Mouse (Mus musculus): ENCODE measurements at regions not wholly inside any gene's neighbourhood (a gene's known extent, or its start where the extent isn't known, plus 50 kb on each side); places are given as distances from the start of the nearest gene placed in this dataset.

GRCm38 (mm10) chr8:39833251-39833650 lies 841.6 kb upstream of the Adam24 start:
- ATAC-seq (ENCODE audit: low read depth): no peak
- Histone ChIP-seq H3K36me3 (ENCODE audit: control insufficient read depth, insufficient read depth, low read length) (no peaks in the 10 kb centered on the region), H3K9me3 (ENCODE audit: control insufficient read depth, low read length) (no peaks in the 10 kb centered on the region), H3K27me3 (ENCODE audit: control insufficient read depth, insufficient read depth, low read depth, low read length) (no peaks in the 10 kb centered on the region), H3K4me2 (ENCODE audit: low read depth, low read length) (no peak overlapping the region), H3K4me3 (ENCODE audit: low read length) (no peak overlapping the region), H3K9ac (ENCODE audit: low read length) (no peak overlapping the region), H3K4me1 (replicated peaks; ENCODE audit: control insufficient read depth, insufficient read depth, low read length) (no peaks in the 10 kb centered on the region), H3K27ac (ENCODE audit: low read length) (no peak overlapping the region)
- WGBS: 67% methylated on average over 1 of the region's 1 CpGs

- no peaks in the 10 kb centered on the region for H3K4me1 ChIP-seq (replicated peaks; ENCODE audit: control insufficient read depth, insufficient read depth, low read length)
- H3K27me3 ChIP-seq (ENCODE audit: control insufficient read depth, insufficient read depth, low read depth, low read length): no peaks in the 10 kb centered on the region
- H3K9me3 ChIP-seq (ENCODE audit: control insufficient read depth, low read length): no peaks in the 10 kb centered on the region
- no peaks in the 10 kb centered on the region for H3K36me3 ChIP-seq (ENCODE audit: control insufficient read depth, insufficient read depth, low read length)
- H3K4me3 ChIP-seq (ENCODE audit: low read length): no peak overlapping the region
- WGBS: 87% methylated on average over 2 of the region's 2 CpGs
- H3K27ac ChIP-seq (ENCODE audit: low read length): no peak overlapping the region
- no peak for ATAC-seq (ENCODE audit: low read depth)
- H3K4me2 ChIP-seq (ENCODE audit: low read depth, low read length): no peak overlapping the region
- H3K9ac ChIP-seq (ENCODE audit: low read length): no peak overlapping the region
Observed at GRCm38 (mm10) chr8:39846854-39847253, 828.0 kb upstream of the Adam24 start.

GRCm38 (mm10) chr8:39862544-39862943 lies 812.3 kb upstream of the Adam24 start:
- no peaks in the 10 kb centered on the region for H3K27me3 ChIP-seq (ENCODE audit: control insufficient read depth, insufficient read depth, low read depth, low read length)
- 0 out of 2 replicates have a peak, but pooled peaks have one; percentile 51 for ATAC-seq (ENCODE audit: low read depth)
- H3K27ac ChIP-seq (ENCODE audit: low read length): no peak overlapping the region
- no peaks in the 10 kb centered on the region for H3K36me3 ChIP-seq (ENCODE audit: control insufficient read depth, insufficient read depth, low read length)
- 62% methylated on average over 2 of the region's 2 CpGs for WGBS
- no peak overlapping the region for H3K4me3 ChIP-seq (ENCODE audit: low read length)
- H3K9ac ChIP-seq (ENCODE audit: low read length): no peak overlapping the region
- H3K9me3 ChIP-seq (ENCODE audit: control insufficient read depth, low read length): no peaks in the 10 kb centered on the region
- H3K4me1 ChIP-seq (replicated peaks; ENCODE audit: control insufficient read depth, insufficient read depth, low read length): no peaks in the 10 kb centered on the region
- no peak overlapping the region for H3K4me2 ChIP-seq (ENCODE audit: low read depth, low read length)

- no peaks in the 10 kb centered on the region for H3K27me3 ChIP-seq (ENCODE audit: control insufficient read depth, insufficient read depth, low read depth, low read length)
- no peak overlapping the region for H3K4me3 ChIP-seq (ENCODE audit: low read length)
- H3K9ac ChIP-seq (ENCODE audit: low read length): no peak overlapping the region
- no peaks in the 10 kb centered on the region for H3K9me3 ChIP-seq (ENCODE audit: control insufficient read depth, low read length)
- no peaks in the 10 kb centered on the region for H3K4me1 ChIP-seq (replicated peaks; ENCODE audit: control insufficient read depth, insufficient read depth, low read length)
- H3K27ac ChIP-seq (ENCODE audit: low read length): no peak overlapping the region
- no peaks in the 10 kb centered on the region for H3K36me3 ChIP-seq (ENCODE audit: control insufficient read depth, insufficient read depth, low read length)
- WGBS: 62% methylated on average over 1 of the region's 1 CpGs
- H3K4me2 ChIP-seq (ENCODE audit: low read depth, low read length): no peak overlapping the region
- ATAC-seq (ENCODE audit: low read depth): no peak
Observed at GRCm38 (mm10) chr8:39902251-39902650, 772.6 kb upstream of the Adam24 start.

- Histone ChIP-seq H3K4me2 (ENCODE audit: low read depth, low read length) (no peak overlapping the region), H3K27me3 (ENCODE audit: control insufficient read depth, insufficient read depth, low read depth, low read length) (no peaks in the 10 kb centered on the region), H3K4me1 (replicated peaks; ENCODE audit: control insufficient read depth, insufficient read depth, low read length) (no peaks in the 10 kb centered on the region), H3K9me3 (ENCODE audit: control insufficient read depth, low read length) (no peaks in the 10 kb centered on the region), H3K4me3 (ENCODE audit: low read length) (no peak overlapping the region), H3K27ac (ENCODE audit: low read length) (no peak overlapping the region), H3K9ac (ENCODE audit: low read length) (no peak overlapping the region), H3K36me3 (ENCODE audit: control insufficient read depth, insufficient read depth, low read length) (no peaks in the 10 kb centered on the region)
- no peak for ATAC-seq (ENCODE audit: low read depth)
- WGBS: 38% methylated on average over 2 of the region's 2 CpGs
Observed at GRCm38 (mm10) chr8:39912926-39913325, 762.0 kb upstream of the Adam24 start.

- Histone ChIP-seq H3K27ac (ENCODE audit: low read length) (no peak overlapping the region), H3K9ac (ENCODE audit: low read length) (no peak overlapping the region), H3K36me3 (ENCODE audit: control insufficient read depth, insufficient read depth, low read length) (no peaks in the 10 kb centered on the region), H3K9me3 (ENCODE audit: control insufficient read depth, low read length) (no peaks in the 10 kb centered on the region), H3K4me2 (ENCODE audit: low read depth, low read length) (no peak overlapping the region), H3K4me1 (replicated peaks; ENCODE audit: control insufficient read depth, insufficient read depth, low read length) (no peaks in the 10 kb centered on the region), H3K4me3 (ENCODE audit: low read length) (no peak overlapping the region), H3K27me3 (ENCODE audit: control insufficient read depth, insufficient read depth, low read depth, low read length) (no peaks in the 10 kb centered on the region)
- 73% methylated on average over 2 of the region's 2 CpGs for WGBS
- no peak for ATAC-seq (ENCODE audit: low read depth)
Observed at GRCm38 (mm10) chr8:39921336-39921735, 753.5 kb upstream of the Adam24 start.

GRCm38 (mm10) chr8:39923741-39924140 lies 751.1 kb upstream of the Adam24 start:
- H3K4me2 ChIP-seq (ENCODE audit: low read depth, low read length): no peak overlapping the region
- no peak overlapping the region for H3K27ac ChIP-seq (ENCODE audit: low read length)
- H3K36me3 ChIP-seq (ENCODE audit: control insufficient read depth, insufficient read depth, low read length): no peaks in the 10 kb centered on the region
- H3K4me1 ChIP-seq (replicated peaks; ENCODE audit: control insufficient read depth, insufficient read depth, low read length): no peaks in the 10 kb centered on the region
- no peaks in the 10 kb centered on the region for H3K27me3 ChIP-seq (ENCODE audit: control insufficient read depth, insufficient read depth, low read depth, low read length)
- H3K9ac ChIP-seq (ENCODE audit: low read length): no peak overlapping the region
- H3K9me3 ChIP-seq (ENCODE audit: control insufficient read depth, low read length): no peaks in the 10 kb centered on the region
- no peak overlapping the region for H3K4me3 ChIP-seq (ENCODE audit: low read length)
- ATAC-seq (ENCODE audit: low read depth): no peak
- 48% methylated on average over 2 of the region's 2 CpGs for WGBS

GRCm38 (mm10) chr8:39950178-39950896 lies 724.5 kb upstream of the Adam24 start:
- no peak for ATAC-seq (ENCODE audit: low read depth)
- Histone ChIP-seq H3K4me2 (ENCODE audit: low read depth, low read length) (no peak overlapping the region), H3K4me1 (replicated peaks; ENCODE audit: control insufficient read depth, insufficient read depth, low read length) (no peaks in the 10 kb centered on the region), H3K36me3 (ENCODE audit: control insufficient read depth, insufficient read depth, low read length) (no peaks in the 10 kb centered on the region), H3K4me3 (ENCODE audit: low read length) (no peak overlapping the region), H3K27me3 (ENCODE audit: control insufficient read depth, insufficient read depth, low read depth, low read length) (no peaks in the 10 kb centered on the region), H3K27ac (ENCODE audit: low read length) (no peak overlapping the region), H3K9ac (ENCODE audit: low read length) (no peak overlapping the region), H3K9me3 (ENCODE audit: control insufficient read depth, low read length) (no peaks in the 10 kb centered on the region)
- 47% methylated on average over 6 of the region's 6 CpGs for WGBS

GRCm38 (mm10) chr8:39954497-39954896 lies 720.4 kb upstream of the Adam24 start:
- no peak for ATAC-seq (ENCODE audit: low read depth)
- no peaks in the 10 kb centered on the region for H3K4me1 ChIP-seq (replicated peaks; ENCODE audit: control insufficient read depth, insufficient read depth, low read length)

GRCm38 (mm10) chr8:39954924-39955323 lies 720.0 kb upstream of the Adam24 start:
- no peak overlapping the region for H3K9ac ChIP-seq (ENCODE audit: low read length)
- no peak overlapping the region for H3K4me3 ChIP-seq (ENCODE audit: low read length)
- no peaks in the 10 kb centered on the region for H3K9me3 ChIP-seq (ENCODE audit: control insufficient read depth, low read length)
- no peaks in the 10 kb centered on the region for H3K4me1 ChIP-seq (replicated peaks; ENCODE audit: control insufficient read depth, insufficient read depth, low read length)
- H3K27ac ChIP-seq (ENCODE audit: low read length): no peak overlapping the region
- H3K27me3 ChIP-seq (ENCODE audit: control insufficient read depth, insufficient read depth, low read depth, low read length): no peaks in the 10 kb centered on the region
- H3K4me2 ChIP-seq (ENCODE audit: low read depth, low read length): no peak overlapping the region
- no peaks in the 10 kb centered on the region for H3K36me3 ChIP-seq (ENCODE audit: control insufficient read depth, insufficient read depth, low read length)
- no peak for ATAC-seq (ENCODE audit: low read depth)
- WGBS: 30% methylated on average over 4 of the region's 4 CpGs

More at GRCm38 (mm10) chr8:39954497-39954896, 720.4 kb upstream of the Adam24 start:
- H3K9ac ChIP-seq (ENCODE audit: low read length): no peak overlapping the region
- H3K4me2 ChIP-seq (ENCODE audit: low read depth, low read length): no peak overlapping the region
- H3K36me3 ChIP-seq (ENCODE audit: control insufficient read depth, insufficient read depth, low read length): no peaks in the 10 kb centered on the region
- no peak overlapping the region for H3K27ac ChIP-seq (ENCODE audit: low read length)
- H3K9me3 ChIP-seq (ENCODE audit: control insufficient read depth, low read length): no peaks in the 10 kb centered on the region
- no peaks in the 10 kb centered on the region for H3K27me3 ChIP-seq (ENCODE audit: control insufficient read depth, insufficient read depth, low read depth, low read length)
- 53% methylated on average over 5 of the region's 5 CpGs for WGBS
- no peak overlapping the region for H3K4me3 ChIP-seq (ENCODE audit: low read length)

All from lung, embryonic 16.5 days (tissue).